Mouse (Mus musculus): ENCODE measurements at regions not wholly inside any gene's neighbourhood (a gene's known extent, or its start where the extent isn't known, plus 50 kb on each side); places are given as distances from the start of the nearest gene placed in this dataset.
"Not testable (repeated sequence)": the region's sequence is repeated elsewhere in the genome, so short reads cannot be mapped to it uniquely, and the experiment has no call there.

GRCm38 (mm10) chr16:3350668-3351507 is 240.0 kb upstream of the Olfr161 start:
- H3K4me3 ChIP-seq (replicated peaks in 1 of 3; ENCODE audit: low read depth in 2 of 3, low read length in 2 of 3, poor library complexity in 1 of 3); dilution Hi-C loops (cut with MboI; ENCODE audit: extremely low pct_ligation_motif_present, extremely low pct_unique_long_range_greater_than_20kb, low sequenced_read_pairs); H3K79me2 ChIP-seq (replicated peaks; ENCODE audit: control insufficient read depth, extremely low read depth, insufficient read depth, poor library complexity, severe bottlenecking); H3K4me1 ChIP-seq (ENCODE audit: control insufficient read depth in 1 of 2, insufficient read depth in 2 of 2); H3K36me3 ChIP-seq (replicated peaks in 1 of 2; ENCODE audit: control insufficient read depth in 1 of 2, insufficient read depth in 1 of 2, low read length in 1 of 2); H3K27me3 ChIP-seq (replicated peaks); H3K4me2 ChIP-seq (ENCODE audit: insufficient read depth, low read depth, poor library complexity, severe bottlenecking); H3K27ac ChIP-seq (ENCODE audit: insufficient read depth, low read depth); in situ Hi-C loops (cut with MboI; ENCODE audit: low pct_ligation_motif_present, low pct_unique_long_range_greater_than_20kb, low sequenced_read_pairs); H3K9me3 ChIP-seq (replicated peaks; ENCODE audit: low read length); H3K9ac ChIP-seq (ENCODE audit: insufficient read depth, low read depth): not testable (repeated sequence)
- peak; percentile 89 for DNase-seq (ENCODE audit: extremely low read depth)

GRCm38 (mm10) chr16:3351508-3352046 is 239.3 kb upstream of the Olfr161 start:
- dilution Hi-C loops (cut with MboI; ENCODE audit: extremely low pct_ligation_motif_present, extremely low pct_unique_long_range_greater_than_20kb, low sequenced_read_pairs); H3K4me3 ChIP-seq (replicated peaks in 1 of 3; ENCODE audit: low read depth in 2 of 3, low read length in 2 of 3, poor library complexity in 1 of 3); H3K4me2 ChIP-seq (ENCODE audit: insufficient read depth, low read depth, poor library complexity, severe bottlenecking); H3K27ac ChIP-seq (ENCODE audit: insufficient read depth, low read depth); in situ Hi-C loops (cut with MboI; ENCODE audit: low pct_ligation_motif_present, low pct_unique_long_range_greater_than_20kb, low sequenced_read_pairs); H3K9ac ChIP-seq (ENCODE audit: insufficient read depth, low read depth); H3K36me3 ChIP-seq (replicated peaks in 1 of 2; ENCODE audit: control insufficient read depth in 1 of 2, insufficient read depth in 1 of 2, low read length in 1 of 2); H3K4me1 ChIP-seq (ENCODE audit: control insufficient read depth in 1 of 2, insufficient read depth in 2 of 2); H3K79me2 ChIP-seq (replicated peaks; ENCODE audit: control insufficient read depth, extremely low read depth, insufficient read depth, poor library complexity, severe bottlenecking); H3K9me3 ChIP-seq (replicated peaks; ENCODE audit: low read length); H3K27me3 ChIP-seq (replicated peaks): not testable (repeated sequence)
- DNase-seq (ENCODE audit: extremely low read depth) = peak; percentile 13
